Mouse (Mus musculus): ENCODE data around the gene Osbpl3. TPM values are rescaled to one million over a fixed set of nuclear protein-coding genes. Genes with fewer than 3 reads are reported as not detected.

Osbpl3 gene
- total and polyA plus RNA-seq, 3 experiments: 0.16 TPM; not detected in 2

- no peak for DNase-seq (ENCODE audit: low spot score)
- Histone ChIP-seq H3K4me1 (ENCODE audit: insufficient read depth, low read depth, low read length) (peaks cover 6% of the 10 kb centered on the region; the same call in 1 of the 2 replicates), H3K9me3 (replicated peaks) (no peaks in the 10 kb centered on the region), H3K27me3 (ENCODE audit: insufficient read depth, low read length) (peaks cover 17% of the 10 kb centered on the region), H3K4me3 (ENCODE audit: low read depth, low read length) (no peak overlapping the region), H3K36me3 (replicated peaks) (no peaks in the 10 kb centered on the region)
- TF ChIP-seq TAL1 (conservative IDR thresholded peaks at IDR 0.05; ENCODE audit: low read depth, low read length) (no peak), CTCF (IDR thresholded peaks at IDR 0.05; ENCODE audit: low read depth, low read length) (no peak), GATA2 (IDR thresholded peaks at IDR 0.05; ENCODE audit: borderline replicate concordance, low read depth, low read length) (no peak), GATA1 (IDR thresholded peaks at IDR 0.05; ENCODE audit: borderline replicate concordance, low read length) (no peak), POLR2AphosphoS5 (IDR thresholded peaks at IDR 0.05; ENCODE audit: insufficient replicate concordance, low read depth, low read length) (no peak)
- ATAC-seq (ENCODE audit: extremely low read depth, insufficient number of reproducible peaks, low FRiP score, poor library complexity, severe bottlenecking): no peak
Measured at GRCm38 (mm10) chr6:50362704-50363261, 93.2 kb downstream of the Osbpl3 start.

- H3K4me3 ChIP-seq (ENCODE audit: low read depth, low read length): no peak overlapping the region
- peaks cover 6% of the 10 kb centered on the region; the same call in 1 of the 2 replicates for H3K4me1 ChIP-seq (ENCODE audit: insufficient read depth, low read depth, low read length)
- ATAC-seq (ENCODE audit: extremely low read depth, insufficient number of reproducible peaks, low FRiP score, poor library complexity, severe bottlenecking) (no peak), DNase-seq (ENCODE audit: low spot score) (no peak)
- peaks cover 17% of the 10 kb centered on the region for H3K27me3 ChIP-seq (ENCODE audit: insufficient read depth, low read length)
- TF ChIP-seq POLR2AphosphoS5 (IDR thresholded peaks at IDR 0.05; ENCODE audit: insufficient replicate concordance, low read depth, low read length) (no peak), TAL1 (conservative IDR thresholded peaks at IDR 0.05; ENCODE audit: low read depth, low read length) (no peak), GATA1 (IDR thresholded peaks at IDR 0.05; ENCODE audit: borderline replicate concordance, low read length) (no peak), CTCF (IDR thresholded peaks at IDR 0.05; ENCODE audit: low read depth, low read length) (no peak), GATA2 (IDR thresholded peaks at IDR 0.05; ENCODE audit: borderline replicate concordance, low read depth, low read length) (no peak)
- H3K36me3 ChIP-seq (replicated peaks): no peaks in the 10 kb centered on the region
- H3K9me3 ChIP-seq (replicated peaks): no peaks in the 10 kb centered on the region
Measured at GRCm38 (mm10) chr6:50362196-50362595, 93.8 kb downstream of the Osbpl3 start.

GRCm38 (mm10) chr6:50358104-50358679, 97.8 kb downstream of the Osbpl3 start:
- no peak for ATAC-seq (ENCODE audit: extremely low read depth, insufficient number of reproducible peaks, low FRiP score, poor library complexity, severe bottlenecking)
- Histone ChIP-seq H3K9me3 (replicated peaks) (no peaks in the 10 kb centered on the region), H3K27me3 (ENCODE audit: insufficient read depth, low read length) (peaks cover 9% of the 10 kb centered on the region; the same call in 1 of the 2 replicates), H3K4me1 (ENCODE audit: insufficient read depth, low read depth, low read length) (no peaks in the 10 kb centered on the region), H3K4me3 (ENCODE audit: low read depth, low read length) (no peak overlapping the region), H3K36me3 (replicated peaks) (no peaks in the 10 kb centered on the region)
- no peak for TF ChIP-seq POLR2AphosphoS5 (IDR thresholded peaks at IDR 0.05; ENCODE audit: insufficient replicate concordance, low read depth, low read length)
- no peak for TF ChIP-seq GATA1 (IDR thresholded peaks at IDR 0.05; ENCODE audit: borderline replicate concordance, low read length)
- no peak for DNase-seq (ENCODE audit: low spot score)

GRCm38 (mm10) chr6:50354688-50355660, 101.0 kb downstream of the Osbpl3 start:
- H3K4me1 ChIP-seq (ENCODE audit: insufficient read depth, low read depth, low read length): no peaks in the 10 kb centered on the region
- no peak for DNase-seq (ENCODE audit: low spot score)
- no peak for TF ChIP-seq POLR2AphosphoS5 (IDR thresholded peaks at IDR 0.05; ENCODE audit: insufficient replicate concordance, low read depth, low read length)
- no peaks in the 10 kb centered on the region for H3K9me3 ChIP-seq (replicated peaks)
- peaks cover 5% of the 10 kb centered on the region; the same call in 1 of the 2 replicates for H3K27me3 ChIP-seq (ENCODE audit: insufficient read depth, low read length)
- no peaks in the 10 kb centered on the region for H3K36me3 ChIP-seq (replicated peaks)
- H3K4me3 ChIP-seq (ENCODE audit: low read depth, low read length): no peak overlapping the region
- ATAC-seq (ENCODE audit: extremely low read depth, insufficient number of reproducible peaks, low FRiP score, poor library complexity, severe bottlenecking): no peak

- no peaks in the 10 kb centered on the region for H3K36me3 ChIP-seq (replicated peaks)
- no peaks in the 10 kb centered on the region for H3K9me3 ChIP-seq (replicated peaks)
- H3K4me1 ChIP-seq (ENCODE audit: insufficient read depth, low read depth, low read length): no peaks in the 10 kb centered on the region
- ATAC-seq (ENCODE audit: extremely low read depth, insufficient number of reproducible peaks, low FRiP score, poor library complexity, severe bottlenecking) (no peak), DNase-seq (ENCODE audit: low spot score) (no peak)
- no peak for TF ChIP-seq TAL1 (conservative IDR thresholded peaks at IDR 0.05; ENCODE audit: low read depth, low read length)
- TF ChIP-seq CTCF (IDR thresholded peaks at IDR 0.05; ENCODE audit: low read depth, low read length): no peak
- no peak for TF ChIP-seq POLR2AphosphoS5 (IDR thresholded peaks at IDR 0.05; ENCODE audit: insufficient replicate concordance, low read depth, low read length)
- no peak for TF ChIP-seq GATA2 (IDR thresholded peaks at IDR 0.05; ENCODE audit: borderline replicate concordance, low read depth, low read length)
- no peak for TF ChIP-seq GATA1 (IDR thresholded peaks at IDR 0.05; ENCODE audit: borderline replicate concordance, low read length)
- H3K27me3 ChIP-seq (ENCODE audit: insufficient read depth, low read length): peaks cover 1% of the 10 kb centered on the region; the same call in 1 of the 2 replicates
- H3K4me3 ChIP-seq (ENCODE audit: low read depth, low read length): no peak overlapping the region
Measured at GRCm38 (mm10) chr6:50352812-50353211, 103.2 kb downstream of the Osbpl3 start.

- H3K36me3 ChIP-seq (replicated peaks): no peaks in the 10 kb centered on the region
- H3K9me3 ChIP-seq (replicated peaks): no peaks in the 10 kb centered on the region
- no peaks in the 10 kb centered on the region for H3K4me1 ChIP-seq (ENCODE audit: insufficient read depth, low read depth, low read length)
- no peak for TF ChIP-seq GATA2 (IDR thresholded peaks at IDR 0.05; ENCODE audit: borderline replicate concordance, low read depth, low read length)
- TF ChIP-seq CTCF (IDR thresholded peaks at IDR 0.05; ENCODE audit: low read depth, low read length): no peak
- TF ChIP-seq POLR2AphosphoS5 (IDR thresholded peaks at IDR 0.05; ENCODE audit: insufficient replicate concordance, low read depth, low read length): no peak
- TF ChIP-seq TAL1 (conservative IDR thresholded peaks at IDR 0.05; ENCODE audit: low read depth, low read length): no peak
- no peak for TF ChIP-seq GATA1 (IDR thresholded peaks at IDR 0.05; ENCODE audit: borderline replicate concordance, low read length)
- peaks cover 4% of the 10 kb centered on the region for H3K27me3 ChIP-seq (ENCODE audit: insufficient read depth, low read length)
- DNase-seq (ENCODE audit: low spot score) (no peak), ATAC-seq (ENCODE audit: extremely low read depth, insufficient number of reproducible peaks, low FRiP score, poor library complexity, severe bottlenecking) (no peak)
- H3K4me3 ChIP-seq (ENCODE audit: low read depth, low read length): no peak overlapping the region
Measured at GRCm38 (mm10) chr6:50350911-50351310, 105.1 kb downstream of the Osbpl3 start.
